Mouse (Mus musculus) kidney, adult 2 months (tissue): ENCODE results near the gene Gm20422.

ENCODE experiments used
- CTCF ChIP-seq: fragments of 200-500 bp; conservative IDR thresholded peaks from 2 replicates; pipeline ENCODE4 v1.5.1; 2011; ENCODE audit warnings: low read depth, mild to moderate bottlenecking, control low read depth, low read length, moderate library complexity, mixed read lengths; ENCODE audit not compliant: insufficient read depth, insufficient read length
- POLR2A ChIP-seq: fragments of 200-500 bp; IDR thresholded peaks from one replicate; pipeline ENCODE4 v1.6.1; 2011; ENCODE audit warnings: low read depth, low read length, control low read depth

- no peak for TF ChIP-seq CTCF
- no peak for TF ChIP-seq POLR2A
These were observed 20.2 kb upstream of the Gm20422 start for GRCm38 (mm10) chr8:69794901-69795300.
